Mouse (Mus musculus) testis, postnatal 14 days (tissue): ENCODE results near the gene Arid1b.

Source experiments
- DNase-seq: peaks from one replicate; pipeline ENCODE4 v3.0.0; 2021; ENCODE audit warnings: low spot score

The Arid1b gene

DNA sequence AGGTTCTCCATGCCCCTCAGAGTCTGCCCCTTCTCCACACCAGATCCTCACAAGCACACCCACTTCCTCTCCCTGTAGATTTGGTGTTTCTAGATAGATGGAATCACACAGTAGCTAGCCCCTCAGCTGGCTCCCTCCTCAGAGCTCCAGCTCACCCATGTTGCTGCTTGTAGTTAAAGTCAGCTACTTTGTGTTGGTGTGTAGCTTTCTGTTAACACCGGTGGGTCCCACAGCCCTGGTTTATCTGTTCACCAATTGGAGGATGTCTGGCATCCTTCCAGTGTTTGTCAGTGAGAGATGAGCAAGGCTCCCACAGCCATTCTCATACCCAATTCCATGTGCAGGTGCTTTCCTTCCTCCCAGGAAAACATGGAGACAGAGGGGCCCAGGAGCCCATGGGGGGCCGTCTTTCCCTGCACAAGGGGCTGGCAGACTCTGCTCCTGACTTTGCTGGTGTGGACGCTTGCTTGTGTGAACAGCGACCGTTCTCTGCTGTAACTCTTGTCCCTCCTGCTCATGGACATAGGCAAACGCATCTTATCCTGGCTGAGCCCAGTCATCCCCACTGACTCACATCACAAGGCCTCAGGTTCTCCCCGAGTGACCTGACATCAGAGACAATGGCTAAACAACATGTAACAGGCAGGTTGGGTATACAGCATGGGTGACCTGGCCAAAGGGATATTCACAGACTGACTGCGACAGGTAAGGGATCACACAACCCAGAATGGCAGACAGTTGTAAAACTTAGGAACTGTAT lies 200.2 kb downstream of the Arid1b start:
- no peak for DNase-seq

DNA sequence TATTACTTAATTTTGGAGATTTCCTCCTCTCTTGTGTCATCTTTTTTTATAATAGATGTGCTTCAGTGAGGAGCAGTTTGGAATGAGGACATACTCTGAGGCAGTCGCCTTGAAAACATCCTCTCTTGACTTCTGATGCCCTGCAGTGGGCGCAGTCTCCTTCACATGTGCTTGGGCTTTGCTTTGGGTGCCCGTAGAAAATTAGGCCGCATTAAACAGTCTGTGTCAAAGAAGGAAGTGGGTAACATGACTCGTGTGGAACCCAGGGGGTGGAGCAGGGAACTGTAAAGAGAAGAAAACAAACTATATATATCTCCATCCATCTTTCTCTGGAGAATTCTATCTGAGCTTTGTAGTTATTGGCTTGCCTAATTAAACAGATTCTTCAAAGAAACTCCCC lies 201.3 kb downstream of the Arid1b start:
- DNase-seq, result no peak

DNA sequence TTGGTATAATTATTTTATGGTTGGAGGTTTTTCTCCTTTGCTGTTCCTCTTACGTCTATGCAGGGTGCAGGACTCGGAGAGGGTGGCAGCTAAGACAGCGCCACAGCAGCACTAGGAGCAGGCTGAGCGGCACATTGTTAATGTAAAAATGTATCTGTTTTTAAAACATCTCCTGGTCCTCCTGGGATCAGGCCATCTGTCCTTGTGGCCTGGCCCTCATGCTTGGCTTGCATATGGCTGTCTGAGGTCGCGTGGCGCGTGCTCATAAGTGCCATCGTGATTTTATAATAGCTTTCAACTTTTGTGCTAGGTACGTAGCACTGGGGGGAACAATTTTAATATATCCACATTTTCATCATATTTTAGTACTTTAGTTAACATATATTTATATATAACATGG lies 201.9 kb downstream of the Arid1b start:
- no peak for DNase-seq

DNA sequence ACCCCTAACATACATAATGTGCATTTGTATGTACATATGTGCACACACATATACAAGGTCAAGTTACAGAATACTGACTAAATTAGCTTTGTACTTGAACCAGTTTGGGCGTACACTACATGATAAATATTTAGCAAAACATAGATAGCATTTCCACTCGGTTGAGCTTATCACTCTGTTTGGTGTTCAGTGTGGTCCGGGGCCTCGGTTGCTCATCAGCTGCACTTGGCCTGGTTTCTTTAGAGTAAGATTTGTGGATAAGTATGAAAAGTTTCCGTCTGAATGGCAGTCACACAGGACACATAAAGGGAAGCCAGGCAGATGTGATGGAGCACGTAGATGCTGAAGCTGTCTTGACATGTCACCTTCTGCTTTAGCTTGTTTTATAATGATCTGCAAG lies 202.4 kb downstream of the Arid1b start:
- no peak for DNase-seq

DNA sequence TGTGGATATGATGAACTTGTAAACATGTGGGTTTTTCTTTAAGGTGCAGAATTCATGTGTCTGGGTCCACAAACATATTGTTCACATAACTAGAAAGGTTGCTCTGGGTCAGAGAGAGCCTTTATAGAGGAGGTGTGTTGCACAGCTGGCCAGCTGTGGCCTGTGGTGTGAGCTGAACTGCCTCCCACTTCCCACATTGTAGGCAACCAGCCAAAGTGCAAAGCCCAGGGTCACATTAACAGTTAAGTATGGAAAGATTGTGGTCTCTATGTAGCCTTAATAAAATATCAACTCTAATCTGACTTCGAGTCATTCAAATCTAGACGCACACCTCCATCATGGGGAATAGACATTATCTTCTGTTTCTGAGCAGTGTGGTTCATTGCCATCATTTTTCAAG lies 203.0 kb downstream of the Arid1b start:
- no peak for DNase-seq

DNA sequence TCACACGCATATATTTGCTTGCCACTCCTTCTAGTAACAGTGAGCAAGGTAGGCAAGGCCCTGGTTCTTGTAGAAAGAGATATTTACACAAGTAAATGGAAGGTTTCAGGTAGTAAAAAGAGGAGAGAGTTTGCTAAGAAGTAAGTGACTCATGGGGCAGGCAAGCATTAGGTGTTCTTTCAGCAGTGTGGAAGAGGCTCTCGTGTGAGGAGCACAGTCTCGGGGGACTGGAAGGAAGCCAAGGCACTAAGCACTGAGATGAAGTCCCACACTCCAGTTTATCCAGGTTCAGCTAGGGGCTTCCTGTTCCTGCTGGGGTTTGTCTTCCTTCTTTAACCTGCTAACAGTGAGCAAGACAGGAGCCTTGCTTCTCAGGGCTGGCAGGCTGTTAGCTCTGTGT lies 203.6 kb downstream of the Arid1b start:
- no peak for DNase-seq

DNA sequence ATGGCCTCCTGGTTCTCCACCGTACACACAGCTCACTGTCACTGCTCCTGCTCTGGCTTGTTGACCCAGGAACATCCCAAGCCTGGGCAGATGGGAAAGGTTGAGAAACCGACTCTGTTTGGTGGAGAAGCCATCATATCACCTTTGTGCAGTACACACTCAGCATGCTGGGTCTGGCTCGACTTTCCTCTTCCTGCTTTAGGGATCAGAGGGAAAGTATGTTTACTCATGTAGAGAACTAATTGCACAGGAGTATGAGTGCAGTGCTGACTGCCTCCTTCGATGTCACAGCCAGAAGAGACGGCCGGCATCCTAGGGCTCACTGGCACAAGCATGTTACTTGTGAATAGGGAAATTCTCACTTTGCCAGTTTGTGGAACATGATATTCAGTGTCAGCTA lies 204.1 kb downstream of the Arid1b start:
- DNase-seq, result no peak

DNA sequence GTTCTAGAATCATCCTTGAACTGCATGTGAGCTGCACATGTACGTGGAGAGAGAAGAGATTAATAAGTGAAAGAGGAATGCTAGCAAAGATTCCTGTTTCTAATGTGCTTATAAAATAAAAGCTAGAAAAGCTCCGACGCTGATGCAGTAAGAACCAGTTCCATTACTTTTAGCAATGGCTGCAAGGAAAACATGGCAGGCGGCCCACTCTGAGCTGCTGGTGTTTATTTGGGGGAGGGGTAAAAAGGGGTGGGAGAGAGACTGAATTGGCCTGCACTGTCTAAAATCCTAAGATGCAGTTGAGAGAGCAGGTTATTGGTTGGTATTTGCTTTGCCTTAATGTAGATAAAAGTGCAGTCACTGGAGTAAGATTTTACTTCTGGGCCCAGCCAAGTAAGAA lies 204.7 kb downstream of the Arid1b start:
- no peak for DNase-seq

DNA sequence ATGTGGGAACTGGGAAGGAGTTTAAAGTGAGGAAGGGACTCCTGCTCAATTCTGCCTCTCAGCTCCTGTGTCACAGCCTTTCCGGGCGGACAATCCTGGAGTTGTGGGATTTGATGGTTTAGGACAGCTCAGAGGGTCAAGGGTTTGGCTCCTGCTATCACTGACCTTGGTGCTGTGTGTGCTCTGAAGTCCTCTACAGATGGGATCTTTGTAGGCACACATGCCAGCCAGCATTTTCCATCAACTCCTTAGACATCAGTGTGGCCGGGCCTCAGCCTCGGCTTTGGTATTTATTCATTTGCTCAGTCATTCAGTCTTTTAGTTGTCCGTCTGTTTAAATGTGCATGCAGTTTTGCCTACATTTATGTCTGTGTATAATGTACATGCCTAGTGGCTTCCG lies 206.5 kb downstream of the Arid1b start:
- no peak for DNase-seq

DNA sequence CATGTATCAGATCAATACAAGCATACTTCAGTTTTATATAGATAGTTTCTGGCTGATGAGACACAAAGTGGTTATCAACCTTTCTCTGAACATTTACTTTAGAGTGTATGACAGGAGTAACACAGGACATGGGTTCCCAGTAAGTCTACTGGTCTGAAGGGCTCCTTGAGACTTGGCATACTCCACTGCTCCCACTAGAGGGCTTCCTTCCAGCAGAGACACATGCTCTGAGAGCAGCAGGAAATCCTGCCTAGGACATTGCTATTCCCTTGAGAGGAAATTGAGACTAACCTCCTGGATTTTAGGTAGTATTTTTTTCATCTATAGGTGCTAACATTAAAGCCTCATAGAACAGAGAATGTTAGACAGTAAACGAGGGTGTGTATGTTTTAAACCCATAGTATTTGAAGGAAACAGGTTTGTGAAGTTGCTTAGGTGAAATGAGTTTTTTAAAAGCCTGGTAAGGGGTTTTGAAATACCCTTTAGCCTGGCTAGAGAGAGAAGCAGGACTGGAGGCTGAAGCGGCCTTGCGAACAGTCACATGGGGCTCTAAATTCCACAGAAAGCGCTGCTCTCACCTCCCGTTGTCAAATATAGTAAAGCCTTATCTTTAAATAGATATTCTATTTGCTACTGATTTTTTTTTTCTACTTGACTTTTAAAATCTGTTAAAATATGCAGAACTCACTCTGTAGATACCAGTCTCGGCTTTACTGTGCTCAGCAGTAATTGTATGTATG lies 207.9 kb downstream of the Arid1b start:
- no peak for DNase-seq

DNA sequence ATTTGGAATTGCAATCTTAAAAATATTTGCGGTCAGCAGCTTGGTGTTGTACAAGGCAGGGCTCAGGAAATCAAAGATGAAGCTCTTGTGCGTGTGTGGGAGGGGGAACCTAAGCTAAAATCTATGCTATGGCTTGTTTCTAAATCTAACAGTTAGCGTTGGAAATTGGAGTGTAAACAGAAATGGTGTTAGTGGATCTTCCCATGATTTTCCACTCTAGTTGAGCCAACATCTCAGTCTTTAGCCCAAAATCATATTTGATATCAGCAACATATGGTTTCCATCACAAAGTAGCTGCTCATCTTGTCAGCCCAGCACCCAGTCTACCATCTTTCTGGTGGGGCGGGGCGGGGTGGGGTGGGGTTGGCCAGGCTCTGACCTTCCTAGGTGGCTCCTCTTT lies 208.6 kb downstream of the Arid1b start:
- DNase-seq, result no peak

DNA sequence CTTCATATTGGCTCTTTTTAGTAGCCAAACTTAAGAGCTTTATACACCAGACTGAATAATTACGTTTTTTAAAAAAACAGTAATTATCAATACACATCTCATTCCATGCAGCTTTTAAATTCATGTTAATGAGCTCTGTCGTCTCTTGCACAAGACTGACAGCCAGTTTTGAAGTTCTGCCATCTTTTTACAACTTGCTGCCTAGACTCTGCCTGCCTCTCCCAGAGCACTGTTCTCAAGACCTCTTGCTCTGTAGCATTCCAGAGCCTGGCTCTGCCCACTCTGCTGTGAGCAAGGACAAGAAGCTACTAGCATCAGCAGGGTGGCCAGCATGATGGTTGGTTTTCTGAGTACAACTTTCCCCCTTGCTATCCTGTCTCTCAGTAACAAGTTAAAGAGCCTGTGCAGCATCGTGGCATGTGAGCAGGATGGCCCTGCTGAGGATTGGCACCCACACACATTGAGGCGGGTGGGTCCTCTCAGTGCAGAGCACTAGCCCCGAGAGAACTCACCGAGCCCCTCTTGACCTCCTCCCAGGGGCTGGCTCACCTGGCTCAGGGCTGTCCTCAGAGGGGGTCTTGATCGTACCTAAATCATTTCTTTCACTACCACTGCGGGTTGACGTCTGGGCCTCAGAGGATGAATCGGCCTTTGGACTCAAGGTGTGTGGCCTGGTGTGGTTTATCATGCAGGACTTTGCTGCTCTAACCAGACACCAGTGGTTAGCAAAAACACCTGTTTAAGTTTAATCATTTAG lies 209.4 kb downstream of the Arid1b start:
- no peak for DNase-seq

DNA sequence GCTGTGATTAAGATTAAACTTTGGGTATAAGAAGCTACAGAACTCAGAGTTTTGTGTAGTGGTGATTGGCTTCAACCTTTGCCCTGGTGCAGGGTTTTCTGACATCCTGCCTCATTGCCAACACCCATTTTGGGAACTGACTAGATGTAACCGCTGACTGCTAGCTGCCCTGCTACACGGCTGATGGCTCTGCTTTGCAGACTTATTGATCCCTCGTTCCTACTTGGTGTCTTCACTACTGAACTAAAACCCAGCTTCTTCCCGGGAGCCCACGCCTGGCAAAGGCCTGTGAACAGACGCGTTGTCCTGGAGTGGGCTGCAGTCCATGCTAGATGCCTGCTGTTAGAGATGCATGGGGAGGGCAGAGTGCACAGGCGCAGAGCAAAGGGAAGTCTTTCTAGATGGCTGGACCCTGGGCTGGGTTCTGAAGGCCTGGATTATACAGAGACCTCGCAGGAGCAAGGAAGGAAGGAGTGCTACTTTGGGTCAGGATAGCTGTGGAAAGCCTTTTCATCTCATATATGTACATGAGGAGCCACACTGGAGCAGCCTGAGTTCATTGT lies 210.1 kb downstream of the Arid1b start:
- DNase-seq, result no peak

DNA sequence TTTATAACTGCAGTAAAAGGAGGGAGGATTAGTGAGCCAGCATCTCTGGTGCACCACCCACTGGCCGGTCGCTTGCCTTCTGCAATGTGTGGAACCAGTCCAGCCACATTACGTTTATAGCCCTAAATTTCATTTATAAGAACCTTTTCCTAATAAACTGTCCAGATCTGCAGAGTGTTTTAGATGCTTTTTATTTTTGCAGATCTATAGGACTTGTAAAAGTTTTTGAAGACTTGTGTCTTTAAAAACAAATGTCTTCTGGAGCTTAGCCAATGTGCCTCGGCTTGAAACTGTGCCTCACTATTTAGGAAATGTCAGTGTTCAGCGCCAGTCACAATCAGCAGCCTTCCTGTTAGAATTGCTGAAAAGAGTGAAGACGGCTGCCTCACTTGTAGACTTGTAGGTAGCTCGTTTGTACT lies 211.0 kb downstream of the Arid1b start:
- no peak for DNase-seq

DNA sequence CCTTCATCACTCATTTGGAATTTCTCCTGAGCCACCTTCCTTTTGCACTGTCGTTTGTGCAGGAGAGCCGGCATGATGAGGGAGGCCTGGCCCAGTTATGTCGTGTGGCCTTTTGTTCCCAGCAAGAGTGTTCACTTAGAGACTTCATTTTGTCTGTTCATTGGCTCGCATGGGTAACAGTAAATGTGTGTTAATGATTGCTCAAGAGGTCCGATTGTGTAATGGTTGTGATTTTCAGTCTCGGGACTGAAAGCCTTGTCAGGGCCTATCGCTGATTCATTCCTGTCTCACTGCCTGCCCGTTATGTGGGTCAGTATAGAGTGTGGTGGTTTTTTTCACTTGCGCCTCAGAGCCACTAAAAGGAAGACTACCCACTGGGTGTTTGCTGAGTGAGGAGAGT lies 212.6 kb downstream of the Arid1b start:
- DNase-seq, result no peak

DNA sequence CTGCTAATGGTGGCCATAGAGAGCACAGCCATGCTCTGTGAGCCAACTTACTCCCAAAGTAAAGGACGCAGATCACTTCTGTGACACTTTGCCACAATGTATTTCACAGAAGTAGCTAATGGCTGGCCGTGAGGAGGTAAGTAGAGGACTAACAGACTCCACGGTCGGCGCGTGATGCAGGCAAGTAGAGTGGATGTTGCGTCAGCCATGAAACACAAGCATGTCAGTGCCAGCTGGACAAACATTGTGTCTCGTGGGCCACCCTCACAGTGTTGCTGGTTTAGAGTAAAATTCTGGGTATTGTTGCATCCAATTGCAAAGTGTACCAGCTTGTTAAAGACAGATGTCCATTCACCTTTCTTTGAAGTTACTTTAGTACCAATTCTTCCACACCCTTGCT lies 213.7 kb downstream of the Arid1b start:
- no peak for DNase-seq

DNA sequence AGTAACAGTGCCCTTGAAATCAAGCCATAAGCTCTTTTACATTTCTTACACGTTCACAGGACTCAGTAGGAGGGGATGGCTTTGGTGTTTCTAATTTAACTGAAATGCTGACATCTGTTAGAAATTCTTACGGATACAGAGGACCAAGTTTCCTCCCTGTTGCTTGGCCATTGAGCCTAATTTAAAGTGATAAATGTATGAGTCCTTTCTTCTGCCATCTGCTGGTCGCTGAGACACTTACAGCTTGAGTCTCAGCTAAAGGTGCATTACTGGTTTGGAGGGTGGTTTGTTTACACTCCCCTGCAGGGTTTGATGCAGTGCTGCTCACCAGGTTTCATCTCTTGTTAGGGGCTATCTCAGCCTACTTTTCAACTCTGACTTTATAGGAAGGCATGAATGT lies 214.2 kb downstream of the Arid1b start:
- no peak for DNase-seq

DNA sequence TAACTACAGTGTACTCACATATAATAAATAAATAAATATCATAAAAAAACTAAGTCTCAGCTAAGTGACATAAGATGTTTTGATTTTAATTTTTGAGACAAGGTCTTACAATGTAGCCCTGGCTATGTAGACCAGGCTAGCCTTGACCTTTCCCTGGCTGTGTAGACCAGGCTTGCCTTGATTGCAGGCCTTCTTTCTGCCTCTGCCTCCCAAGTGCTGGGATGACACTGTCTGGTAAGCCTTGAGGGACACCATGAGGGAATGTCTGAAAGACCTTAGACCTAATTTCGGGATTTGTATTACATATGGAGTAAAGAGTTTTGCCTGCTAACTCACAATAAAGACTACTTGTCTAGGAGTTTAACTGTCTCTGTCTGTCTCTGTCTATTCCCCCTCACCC lies 214.9 kb downstream of the Arid1b start:
- DNase-seq, result no peak

DNA sequence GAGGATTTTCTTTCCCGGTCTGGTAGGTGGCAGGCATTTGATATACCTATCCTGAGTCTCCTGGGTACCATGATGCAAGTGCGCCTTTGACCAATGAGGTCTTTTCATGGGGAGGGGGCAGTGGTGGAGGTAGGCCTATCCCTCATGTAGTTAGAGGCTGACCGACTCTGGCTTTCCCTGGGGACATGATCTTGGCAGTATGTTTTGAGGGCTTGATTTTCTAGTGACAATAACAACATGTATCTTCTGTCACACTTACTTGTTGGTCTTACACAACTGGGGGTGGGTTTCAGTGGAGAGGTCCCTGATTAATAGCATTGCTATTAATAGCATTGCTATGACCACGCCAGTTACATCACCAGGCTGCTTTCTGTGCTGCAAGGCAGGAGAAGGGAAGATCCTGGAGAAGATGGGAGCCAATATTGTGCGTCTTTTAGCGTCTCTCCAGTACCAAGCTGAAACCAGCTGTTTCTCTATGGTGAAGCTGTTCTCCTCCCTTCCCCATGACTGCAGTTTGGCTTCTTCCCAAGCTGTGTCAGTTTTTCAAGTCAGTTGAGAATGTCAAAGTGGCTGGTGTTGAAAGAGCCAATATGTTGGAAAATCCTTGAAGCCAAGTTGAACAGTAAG lies 216.1 kb downstream of the Arid1b start:
- DNase-seq, result no peak

DNA sequence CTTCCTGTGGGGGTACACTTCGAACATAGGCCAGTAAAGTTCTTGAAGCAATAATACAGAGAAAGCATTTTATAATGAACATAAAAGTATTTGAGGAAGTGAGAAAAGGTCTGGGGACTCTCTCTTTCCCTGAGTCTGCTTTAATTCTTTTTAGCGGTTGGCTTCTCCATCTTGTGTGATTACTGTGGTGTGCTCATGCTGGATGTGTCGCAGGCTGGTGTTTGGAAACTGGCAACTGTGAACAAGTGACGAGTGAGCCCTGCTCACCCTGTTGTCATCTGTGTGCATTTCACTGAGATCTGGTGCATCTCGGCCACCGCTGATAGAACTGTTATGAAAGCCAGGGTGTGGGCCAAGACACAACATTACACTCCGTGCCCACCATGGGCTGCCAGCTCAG lies 216.8 kb downstream of the Arid1b start:
- no peak for DNase-seq

DNA sequence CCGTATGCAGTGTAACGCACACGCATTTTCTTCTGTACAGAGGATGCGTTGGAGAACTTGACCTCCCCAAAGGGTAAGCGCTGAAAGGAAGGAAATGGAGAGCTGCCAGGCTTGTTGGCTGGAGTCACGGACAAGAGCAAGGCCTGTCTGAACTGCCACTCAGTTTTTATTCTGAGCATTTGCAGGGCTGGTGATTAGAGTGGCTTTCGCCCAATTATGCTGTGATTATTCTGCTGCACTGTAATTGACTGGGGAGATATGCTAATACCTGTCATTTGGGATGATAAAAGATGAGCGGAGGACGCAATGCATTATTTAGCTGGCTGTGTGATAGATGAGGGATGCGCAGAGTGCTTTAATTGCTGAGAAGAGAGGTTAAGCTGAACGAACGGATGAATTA lies 218.0 kb downstream of the Arid1b start:
- DNase-seq, result no peak

DNA sequence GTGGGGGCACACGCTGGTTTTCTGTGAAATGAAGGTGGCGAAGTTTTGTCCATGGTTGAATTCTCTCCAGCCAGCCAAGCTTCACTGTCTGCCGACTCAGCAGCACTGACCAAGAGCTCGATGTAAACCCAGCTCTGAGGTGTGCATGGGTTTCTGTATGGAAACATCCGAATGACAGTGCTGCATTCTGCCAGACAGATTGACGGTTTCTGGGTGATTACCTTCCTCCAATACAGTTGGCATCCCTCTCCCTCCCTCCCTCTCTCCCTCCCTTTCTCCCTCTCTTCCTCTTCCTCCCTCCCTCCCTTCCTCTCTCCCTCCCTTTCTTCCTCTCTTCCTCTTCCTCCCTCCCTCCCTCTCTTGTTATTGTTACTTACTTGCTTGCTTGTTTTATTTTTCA lies 219.3 kb downstream of the Arid1b start:
- no peak for DNase-seq
